18 mouse cellular contexts compared by ENCODE assay signal in genomic region chr3:5086721-5087120, GRCm38 (mm10).
DNase-seq lines count a peak whose midpoint lies in the region; ATAC-seq lines count a peak whose summit lies in the region.
"Had no signal": no experiment of that assay in that cellular context is flagged by ENCODE, and none has a peak within 500 bp of the region (broad histone marks: within the 10 kb centered on the region; RNA-seq: fewer than 3 reads in every experiment).

No protein-coding gene starts in this region.

- H3K9ac ChIP-seq in forebrain, embryonic 16.5 days (replicated peaks; ENCODE audit: low read depth, low read length), result no peak overlapping the region
- H3K9ac ChIP-seq: embryonic facial prominence, embryonic 12.5 days; forebrain, embryonic 13.5 days; forebrain, embryonic 15.5 days had no signal

- no peak for ATAC-seq in forebrain, embryonic 16.5 days
- ATAC-seq: forebrain, embryonic 13.5 days; forebrain, embryonic 15.5 days had no signal

- peak; percentile 5 for DNase-seq in embryo, embryonic 10.5 days (ENCODE audit: low spot score)
- no peak for DNase-seq in embryo, embryonic 9.5 days (ENCODE audit: extremely low spot score)
- DNase-seq in NIH3T3 (ENCODE audit: low read depth), result peak; percentile 65
- DNase-seq in left cerebral cortex, adult 18-20 months (ENCODE audit: low spot score in 2 of 2), result no peak
- DNase-seq: adrenal gland, adult 2 months; adrenal gland, postnatal 10 days; adrenal gland, postnatal 25 days; cerebellum, adult 11-12 months; cerebellum, adult 2 months; cerebellum, adult 9-10 months; cerebellum, postnatal 10 days; cerebellum, postnatal 25 days; embryo, embryonic 11 days had no signal

- H3K27ac ChIP-seq in forebrain, embryonic 16.5 days (ENCODE audit: low read length), result no peak overlapping the region
- H3K27ac ChIP-seq: embryonic facial prominence, embryonic 10.5 days; embryonic facial prominence, embryonic 12.5 days; forebrain, embryonic 13.5 days; forebrain, embryonic 15.5 days had no signal

- no peak overlapping the region for H3K4me3 ChIP-seq in forebrain, embryonic 16.5 days (replicated peaks; ENCODE audit: low read length)
- H3K4me3 ChIP-seq: embryonic facial prominence, embryonic 10.5 days; embryonic facial prominence, embryonic 12.5 days; forebrain, embryonic 13.5 days; forebrain, embryonic 15.5 days had no signal

- H3K4me2 ChIP-seq in forebrain, embryonic 16.5 days (ENCODE audit: low read length), result no peak overlapping the region
- H3K4me2 ChIP-seq: embryonic facial prominence, embryonic 12.5 days; forebrain, embryonic 13.5 days; forebrain, embryonic 15.5 days had no signal

- H3K27me3 ChIP-seq in forebrain, embryonic 16.5 days (replicated peaks; ENCODE audit: control insufficient read depth, insufficient read depth, low read length), result no peaks in the 10 kb centered on the region
- H3K27me3 ChIP-seq: embryonic facial prominence, embryonic 12.5 days; forebrain, embryonic 13.5 days; forebrain, embryonic 15.5 days had no signal

- H3K36me3 ChIP-seq in forebrain, embryonic 16.5 days (ENCODE audit: control insufficient read depth, insufficient read depth), result no peaks in the 10 kb centered on the region
- H3K36me3 ChIP-seq: embryonic facial prominence, embryonic 10.5 days; embryonic facial prominence, embryonic 12.5 days; forebrain, embryonic 15.5 days had no signal

- no peaks in the 10 kb centered on the region for H3K9me3 ChIP-seq in forebrain, embryonic 16.5 days (ENCODE audit: control insufficient read depth, low read length)
- H3K9me3 ChIP-seq: embryonic facial prominence, embryonic 10.5 days; embryonic facial prominence, embryonic 12.5 days; forebrain, embryonic 13.5 days; forebrain, embryonic 15.5 days had no signal

- H3K4me1 ChIP-seq in forebrain, embryonic 16.5 days (replicated peaks; ENCODE audit: control insufficient read depth, insufficient read depth, low read length), result peaks cover 4% of the 10 kb centered on the region; the same call in 1 of the 2 replicates
- H3K4me1 ChIP-seq: embryonic facial prominence, embryonic 10.5 days; forebrain, embryonic 13.5 days had no signal

Comparison
In these comparisons a context has a peak if more than half of its experiments do, and no peak if none do; other contexts are left out.
1. DNase-seq: peak in embryo, embryonic 10.5 days (single experiment) and NIH3T3 (single experiment); none in embryo, embryonic 9.5 days (single experiment) and left cerebral cortex, adult 18-20 months (0 of 2).